Mouse (Mus musculus): ENCODE measurements around the gene Ndel1.

Gene Ndel1

DNA sequence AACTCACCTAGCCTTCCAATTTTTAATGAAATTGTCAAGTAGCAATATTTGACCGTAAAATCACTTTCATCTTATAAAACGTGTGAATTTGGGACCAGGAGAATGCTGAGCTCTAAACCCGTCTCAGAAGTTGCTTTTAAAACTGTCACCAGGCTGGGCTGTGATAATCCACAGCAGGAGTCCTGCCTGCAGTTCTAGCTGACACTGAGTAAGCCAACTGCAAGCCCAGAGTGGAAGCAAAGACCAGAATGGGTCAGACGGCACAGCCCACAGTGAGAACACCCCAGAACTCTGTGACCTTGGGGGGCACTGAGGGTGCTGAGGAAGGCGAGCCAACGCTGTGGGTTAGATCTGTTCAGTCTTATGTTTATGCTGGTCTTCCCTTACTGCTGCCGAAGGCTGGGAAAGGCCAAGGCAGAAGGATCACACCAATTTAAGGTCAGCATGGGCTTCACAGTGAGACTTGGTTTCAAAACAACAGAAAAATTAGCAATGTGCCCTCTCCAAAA, 95.5 kb downstream of the Ndel1 start:
- DNase-seq (ENCODE audit: low spot score) = no peak

All from yolk sac, embryonic 10.5 days (tissue).